Mouse (Mus musculus) frontal cortex, adult 2 months (tissue): Measurements from ENCODE around the gene Grm4. TPM values are rescaled to one million over a fixed set of nuclear protein-coding genes. Genes with fewer than 3 reads are reported as not detected.

Experiments
- DNase-seq, 2 experiments: peaks; one replicate each; pipeline ENCODE4 v3.0.0; 2022; ENCODE audit warnings: low spot score in 1 of 2; ENCODE audit errors: extremely low spot score in 1 of 2
- polyA plus RNA-seq: library from polyadenylated mRNA; depleted of rRNA; stranded (reverse); fragments of >200 nt; gene quantifications from 2 replicates; pipeline ENCODE4 v1.2.3, GENCODE M21; 2012

Gene Grm4
- polyA plus RNA-seq, 1 experiment = 39.8 TPM

GRCm38 (mm10) chr17:27513916-27514762, 7.1 kb downstream of the Grm4 start:
- DNase-seq = peak in 1 of 2 experiments; percentile 33

- peak in 1 of 2 experiments; percentile 30 for DNase-seq
Observed at GRCm38 (mm10) chr17:27513279-27513915, 7.8 kb downstream of the Grm4 start.

- peak in 1 of 2 experiments; percentile 25 for DNase-seq
Observed at GRCm38 (mm10) chr17:27512619-27513161, 8.5 kb downstream of the Grm4 start.

- peak in 1 of 2 experiments; percentile 52 for DNase-seq
Observed at GRCm38 (mm10) chr17:27511865-27512618, 9.2 kb downstream of the Grm4 start.

- no peak for DNase-seq
Observed at GRCm38 (mm10) chr17:27511125-27511735, 10.0 kb downstream of the Grm4 start.

- DNase-seq = no peak
Observed at GRCm38 (mm10) chr17:27510258-27511124, 10.7 kb downstream of the Grm4 start.

GRCm38 (mm10) chr17:27509056-27509455, 12.1 kb downstream of the Grm4 start:
- no peak for DNase-seq

- no peak for DNase-seq
Observed at GRCm38 (mm10) chr17:27508513-27508912, 12.7 kb downstream of the Grm4 start.

- DNase-seq = no peak
Observed at GRCm38 (mm10) chr17:27508002-27508401, 13.2 kb downstream of the Grm4 start.

- no peak for DNase-seq
Observed at GRCm38 (mm10) chr17:27507591-27507945, 13.6 kb downstream of the Grm4 start.

- DNase-seq = no peak
Observed at GRCm38 (mm10) chr17:27506871-27507590, 14.2 kb downstream of the Grm4 start.

GRCm38 (mm10) chr17:27506362-27506761, 14.8 kb downstream of the Grm4 start:
- DNase-seq = no peak

- DNase-seq = no peak
Observed at GRCm38 (mm10) chr17:27505221-27505881, 15.9 kb downstream of the Grm4 start.

GRCm38 (mm10) chr17:27503869-27504268, 17.3 kb downstream of the Grm4 start:
- no peak for DNase-seq

- no peak for DNase-seq
Observed at GRCm38 (mm10) chr17:27502736-27503445, 18.3 kb downstream of the Grm4 start.

GRCm38 (mm10) chr17:27502288-27502687, 18.9 kb downstream of the Grm4 start:
- DNase-seq = no peak

GRCm38 (mm10) chr17:27501331-27502251, 19.6 kb downstream of the Grm4 start:
- DNase-seq = peak in 1 of 2 experiments; percentile 35
